Mouse (Mus musculus) liver, embryonic 14.5 days (tissue): ENCODE measurements at regions not wholly inside any gene's neighbourhood (a gene's known extent, or its start where the extent isn't known, plus 50 kb on each side); places are given as distances from the start of the nearest gene placed in this dataset.

Experiments
- ATAC-seq: fragments of 200-750 bp; cut with Nextera tagmentation; 2 replicates; pipeline ENCODE4 v1.8.0; 2017; ENCODE audit warnings: moderate number of reproducible peaks, mild to moderate bottlenecking, moderate library complexity; ENCODE audit not compliant: insufficient read depth
- DNase-seq, 3 experiments: peaks; one replicate each; pipeline ENCODE4 v3.0.0-alpha.2; 2012 to 2013; ENCODE audit warnings: low read depth in 3 of 3, low spot score in 3 of 3
- H3K27ac ChIP-seq: fragments of 300-500 bp; sonication (generic); 2 replicates; pipeline ENCODE4 v1.5.1; 2014; ENCODE audit warnings: moderate library complexity, mild to moderate bottlenecking, control low read depth, inconsistent platforms
- H3K27me3 ChIP-seq: fragments of 300-500 bp; sonication (generic); 2 replicates; pipeline ENCODE4 v1.6.1; 2014; ENCODE audit warnings: mild to moderate bottlenecking, low read length, moderate library complexity; ENCODE audit not compliant: control insufficient read depth, insufficient read depth
- H3K36me3 ChIP-seq: fragments of 300-500 bp; sonication (generic); replicated peaks from 2 replicates; pipeline ENCODE4 v1.6.1; 2014; ENCODE audit warnings: low read depth; ENCODE audit not compliant: control insufficient read depth, insufficient read depth
- H3K4me1 ChIP-seq, 2 experiments: fragments of 200-500 bp in 1 of 2; fragments of 300-500 bp in 1 of 2; sonication (generic) in 1 of 2; replicated peaks; 2 replicates each; pipeline ENCODE4 v1.6.1; 2012 to 2014; ENCODE audit warnings: antibody characterized with exemption in 1 of 2, inconsistent platforms in 1 of 2, low read length in 1 of 2; ENCODE audit not compliant: control insufficient read depth in 2 of 2, insufficient read depth in 2 of 2
- H3K4me2 ChIP-seq: fragments of 300-500 bp; sonication (generic); 2 replicates; pipeline ENCODE4 v1.6.1; 2014; ENCODE audit warnings: low read depth, mild to moderate bottlenecking, control low read depth, moderate library complexity
- H3K4me3 ChIP-seq, 2 experiments: fragments of 200-500 bp in 1 of 2; fragments of 300-500 bp in 1 of 2; sonication (generic) in 1 of 2; 2 replicates each; pipeline ENCODE4 v1.5.1; 2012 to 2014; ENCODE audit warnings: low read depth in 2 of 2, low read length in 2 of 2, mild to moderate bottlenecking in 2 of 2, control low read depth in 1 of 2, inconsistent platforms in 1 of 2, moderate library complexity in 1 of 2; ENCODE audit not compliant: insufficient read depth in 1 of 2
- H3K9ac ChIP-seq: fragments of 300-500 bp; sonication (generic); replicated peaks from 2 replicates; pipeline ENCODE4 v1.6.1; 2014; ENCODE audit warnings: mild to moderate bottlenecking, control low read depth, moderate library complexity
- H3K9me3 ChIP-seq: fragments of 300-500 bp; sonication (generic); 2 replicates; pipeline ENCODE4 v1.6.1; 2016; ENCODE audit warnings: low read length, mixed read lengths; ENCODE audit not compliant: control insufficient read depth
- CTCF ChIP-seq: IDR thresholded peaks from 2 replicates; pipeline ENCODE4 v1.5.1; 2016; ENCODE audit warnings: antibody characterized with exemption, low read depth, control low read depth
- EP300 ChIP-seq: IDR thresholded peaks from 2 replicates; pipeline ENCODE4 v1.6.1; 2016; ENCODE audit warnings: antibody characterized with exemption, low read depth
- WGBS: fragments of 180-500 bp; shearing (Covaris S2); extraction: QIAGEN DNeasy Blood & Tissue Kit; methylation state at CpG from one replicate; pipeline ENCODE4 v1.1.7; 2014; ENCODE audit not compliant: insufficient replicate concordance; 5-methylcytosine and 5-hydroxymethylcytosine counted together

GRCm38 (mm10) chr15:31106907-31107306 is 117.2 kb upstream of the Dap start:
- H3K4me3 ChIP-seq: no peak overlapping the region
- TF ChIP-seq CTCF (no peak), EP300 (no peak)
- no peaks in the 10 kb centered on the region for H3K4me1 ChIP-seq
- 57% methylated on average over 9 of the region's 9 CpGs for WGBS
- ATAC-seq (no peak), DNase-seq (no peak)
- no peaks in the 10 kb centered on the region for H3K27me3 ChIP-seq
- no peak overlapping the region for H3K4me2 ChIP-seq
- H3K27ac ChIP-seq: no peak overlapping the region
- H3K9me3 ChIP-seq: no peaks in the 10 kb centered on the region
- no peak overlapping the region for H3K9ac ChIP-seq
- no peaks in the 10 kb centered on the region for H3K36me3 ChIP-seq

- no peak overlapping the region for H3K27ac ChIP-seq
- H3K36me3 ChIP-seq: no peaks in the 10 kb centered on the region
- DNase-seq (no peak), ATAC-seq (no peak)
- no peak overlapping the region for H3K4me2 ChIP-seq
- no peaks in the 10 kb centered on the region for H3K4me1 ChIP-seq
- no peaks in the 10 kb centered on the region for H3K9me3 ChIP-seq
- TF ChIP-seq EP300 (no peak), CTCF (no peak)
- no peaks in the 10 kb centered on the region for H3K27me3 ChIP-seq
- H3K9ac ChIP-seq: no peak overlapping the region
- H3K4me3 ChIP-seq: no peak overlapping the region
- 41% methylated on average over 1 of the region's 1 CpGs for WGBS
Observed at GRCm38 (mm10) chr15:31113216-31113615, 110.9 kb upstream of the Dap start.

GRCm38 (mm10) chr15:31117338-31117737 is 106.8 kb upstream of the Dap start:
- H3K4me3 ChIP-seq: no peak overlapping the region
- no peaks in the 10 kb centered on the region for H3K4me1 ChIP-seq
- H3K27ac ChIP-seq: no peak overlapping the region
- ATAC-seq (no peak), DNase-seq (no peak)
- no peaks in the 10 kb centered on the region for H3K9me3 ChIP-seq
- TF ChIP-seq EP300 (no peak), CTCF (no peak)
- no peaks in the 10 kb centered on the region for H3K36me3 ChIP-seq
- H3K9ac ChIP-seq: no peak overlapping the region
- no peak overlapping the region for H3K4me2 ChIP-seq
- no peaks in the 10 kb centered on the region for H3K27me3 ChIP-seq

GRCm38 (mm10) chr15:31120147-31120546 is 104.0 kb upstream of the Dap start:
- Histone ChIP-seq H3K9ac (no peak overlapping the region), H3K4me2 (no peak overlapping the region), H3K27me3 (no peaks in the 10 kb centered on the region), H3K9me3 (no peaks in the 10 kb centered on the region), H3K36me3 (no peaks in the 10 kb centered on the region), H3K4me1 (no peaks in the 10 kb centered on the region), H3K27ac (no peak overlapping the region), H3K4me3 (no peak overlapping the region)
- TF ChIP-seq EP300: no peak
- TF ChIP-seq CTCF: no peak
- DNase-seq: no peak
- WGBS: 58% methylated on average over 6 of the region's 6 CpGs
- no peak for ATAC-seq

GRCm38 (mm10) chr15:31125784-31126183 is 98.3 kb upstream of the Dap start:
- no peaks in the 10 kb centered on the region for H3K9me3 ChIP-seq
- no peaks in the 10 kb centered on the region for H3K36me3 ChIP-seq
- no peak for ATAC-seq
- no peaks in the 10 kb centered on the region for H3K27me3 ChIP-seq
- H3K4me3 ChIP-seq: no peak overlapping the region
- no peak overlapping the region for H3K27ac ChIP-seq
- no peaks in the 10 kb centered on the region for H3K4me1 ChIP-seq
- WGBS: 51% methylated on average over 1 of the region's 1 CpGs
- no peak for TF ChIP-seq EP300
- no peak for TF ChIP-seq CTCF
- no peak overlapping the region for H3K9ac ChIP-seq
- DNase-seq: no peak
- H3K4me2 ChIP-seq: no peak overlapping the region

- Histone ChIP-seq H3K27ac (no peak overlapping the region), H3K27me3 (no peaks in the 10 kb centered on the region), H3K9me3 (no peaks in the 10 kb centered on the region), H3K9ac (no peak overlapping the region), H3K4me3 (no peak overlapping the region), H3K4me2 (no peak overlapping the region), H3K4me1 (no peaks in the 10 kb centered on the region), H3K36me3 (no peaks in the 10 kb centered on the region)
- TF ChIP-seq EP300 (no peak), CTCF (no peak)
- WGBS: 59% methylated on average over 3 of the region's 3 CpGs
- DNase-seq (no peak), ATAC-seq (no peak)
Observed at GRCm38 (mm10) chr15:31126999-31127398, 97.1 kb upstream of the Dap start.
